Mouse (Mus musculus) lung, postnatal 36 days (tissue): ENCODE measurements around the gene Plaa.

Experiments
- DNase-seq: peaks from one replicate; pipeline ENCODE4 v3.0.0; 2022; ENCODE audit warnings: mixed read lengths

Gene Plaa

GRCm38 (mm10) chr4:94554955-94555494 lies 48.0 kb downstream of the Plaa start:
- no peak for DNase-seq

GRCm38 (mm10) chr4:94544321-94544720 lies 58.7 kb downstream of the Plaa start:
- DNase-seq: no peak

GRCm38 (mm10) chr4:94543041-94543440 lies 60.0 kb downstream of the Plaa start:
- DNase-seq: no peak

GRCm38 (mm10) chr4:94533205-94533604 lies 69.8 kb downstream of the Plaa start:
- no peak for DNase-seq

- DNase-seq: no peak
Observed at GRCm38 (mm10) chr4:94529448-94529847, 73.6 kb downstream of the Plaa start.

GRCm38 (mm10) chr4:94523321-94523720 lies 79.7 kb downstream of the Plaa start:
- no peak for DNase-seq

GRCm38 (mm10) chr4:94517631-94518030 lies 85.4 kb downstream of the Plaa start:
- peak; percentile 50 for DNase-seq
